Mouse (Mus musculus): Measurements from ENCODE around the gene Itk. TPM values are rescaled to one million over a fixed set of nuclear protein-coding genes. Genes with fewer than 3 reads are reported as not detected.

Itk gene
- polyA plus RNA-seq, 1 experiment from 2014 or later, result 0.30 TPM

GRCm38 (mm10) chr11:46289022-46289421 is 100.3 kb downstream of the Itk start:
- Histone ChIP-seq H3K27me3 (replicated peaks; ENCODE audit: control insufficient read depth, insufficient read depth, low read length) (no peaks in the 10 kb centered on the region), H3K4me2 (ENCODE audit: low read length) (no peak overlapping the region), H3K9ac (ENCODE audit: low read length) (no peak overlapping the region), H3K36me3 (ENCODE audit: control insufficient read depth, insufficient read depth, low read length) (peaks cover 5% of the 10 kb centered on the region; the same call in 1 of the 2 replicates), H3K27ac (ENCODE audit: low read depth) (no peak overlapping the region), H3K4me1 (replicated peaks; ENCODE audit: control insufficient read depth, insufficient read depth, low read length) (no peaks in the 10 kb centered on the region), H3K9me3 (ENCODE audit: control insufficient read depth, low read length) (no peaks in the 10 kb centered on the region), H3K4me3 (ENCODE audit: low read depth, low read length) (no peak overlapping the region)
- ATAC-seq (replicated peaks; ENCODE audit: low FRiP score, low TSS enrichment, low read depth) (no peak), DNase-seq (ENCODE audit: low spot score) (no peak)
- 90% methylated on average over 4 of the region's 4 CpGs for WGBS

GRCm38 (mm10) chr11:46288091-46288490 is 101.2 kb downstream of the Itk start:
- DNase-seq (ENCODE audit: low spot score), result no peak
- WGBS, result 66% methylated on average over 5 of the region's 5 CpGs
- H3K4me3 ChIP-seq (ENCODE audit: low read depth, low read length), result no peak overlapping the region
- no peak overlapping the region for H3K27ac ChIP-seq (ENCODE audit: low read depth)
- ATAC-seq (replicated peaks; ENCODE audit: low FRiP score, low TSS enrichment, low read depth), result no peak
- H3K9ac ChIP-seq (ENCODE audit: low read length), result no peak overlapping the region
- no peaks in the 10 kb centered on the region for H3K4me1 ChIP-seq (replicated peaks; ENCODE audit: control insufficient read depth, insufficient read depth, low read length)
- no peaks in the 10 kb centered on the region for H3K27me3 ChIP-seq (replicated peaks; ENCODE audit: control insufficient read depth, insufficient read depth, low read length)
- peaks cover 5% of the 10 kb centered on the region; the same call in 1 of the 2 replicates for H3K36me3 ChIP-seq (ENCODE audit: control insufficient read depth, insufficient read depth, low read length)
- no peaks in the 10 kb centered on the region for H3K9me3 ChIP-seq (ENCODE audit: control insufficient read depth, low read length)
- no peak overlapping the region for H3K4me2 ChIP-seq (ENCODE audit: low read length)

- ATAC-seq (replicated peaks; ENCODE audit: low FRiP score, low TSS enrichment, low read depth) (no peak), DNase-seq (ENCODE audit: low spot score) (no peak)
- 61% methylated on average over 6 of the region's 6 CpGs for WGBS
- Histone ChIP-seq H3K4me3 (ENCODE audit: low read depth, low read length) (no peak overlapping the region), H3K4me2 (ENCODE audit: low read length) (no peak overlapping the region), H3K9ac (ENCODE audit: low read length) (no peak overlapping the region), H3K9me3 (ENCODE audit: control insufficient read depth, low read length) (no peaks in the 10 kb centered on the region), H3K36me3 (ENCODE audit: control insufficient read depth, insufficient read depth, low read length) (peaks cover 5% of the 10 kb centered on the region; the same call in 1 of the 2 replicates), H3K27ac (ENCODE audit: low read depth) (no peak overlapping the region), H3K27me3 (replicated peaks; ENCODE audit: control insufficient read depth, insufficient read depth, low read length) (no peaks in the 10 kb centered on the region), H3K4me1 (replicated peaks; ENCODE audit: control insufficient read depth, insufficient read depth, low read length) (no peaks in the 10 kb centered on the region)
These were observed 102.5 kb downstream of the Itk start for GRCm38 (mm10) chr11:46286803-46287202.

- Histone ChIP-seq H3K4me1 (replicated peaks; ENCODE audit: control insufficient read depth, insufficient read depth, low read length) (no peaks in the 10 kb centered on the region), H3K27ac (ENCODE audit: low read depth) (no peak overlapping the region), H3K36me3 (ENCODE audit: control insufficient read depth, insufficient read depth, low read length) (no peaks in the 10 kb centered on the region; the same call in 1 of the 2 replicates), H3K4me3 (ENCODE audit: low read depth, low read length) (no peak overlapping the region), H3K9ac (ENCODE audit: low read length) (no peak overlapping the region), H3K4me2 (ENCODE audit: low read length) (no peak overlapping the region), H3K9me3 (ENCODE audit: control insufficient read depth, low read length) (no peaks in the 10 kb centered on the region), H3K27me3 (replicated peaks; ENCODE audit: control insufficient read depth, insufficient read depth, low read length) (no peaks in the 10 kb centered on the region)
- ATAC-seq (replicated peaks; ENCODE audit: low FRiP score, low TSS enrichment, low read depth) (no peak), DNase-seq (ENCODE audit: low spot score) (no peak)
- WGBS, result 88% methylated on average over 6 of the region's 6 CpGs
These were observed 105.5 kb downstream of the Itk start for GRCm38 (mm10) chr11:46283800-46284199.

- 81% methylated on average over 5 of the region's 5 CpGs for WGBS
- Histone ChIP-seq H3K27ac (ENCODE audit: low read depth) (no peak overlapping the region), H3K4me3 (ENCODE audit: low read depth, low read length) (no peak overlapping the region), H3K4me1 (replicated peaks; ENCODE audit: control insufficient read depth, insufficient read depth, low read length) (no peaks in the 10 kb centered on the region), H3K36me3 (ENCODE audit: control insufficient read depth, insufficient read depth, low read length) (no peaks in the 10 kb centered on the region; the same call in 1 of the 2 replicates), H3K9ac (ENCODE audit: low read length) (no peak overlapping the region), H3K27me3 (replicated peaks; ENCODE audit: control insufficient read depth, insufficient read depth, low read length) (no peaks in the 10 kb centered on the region), H3K9me3 (ENCODE audit: control insufficient read depth, low read length) (no peaks in the 10 kb centered on the region), H3K4me2 (ENCODE audit: low read length) (no peak overlapping the region)
- no peak for DNase-seq (ENCODE audit: low spot score)
- no peak for ATAC-seq (replicated peaks; ENCODE audit: low FRiP score, low TSS enrichment, low read depth)
These were observed 106.7 kb downstream of the Itk start for GRCm38 (mm10) chr11:46282612-46283011.

GRCm38 (mm10) chr11:46278709-46279108 is 110.6 kb downstream of the Itk start:
- Histone ChIP-seq H3K9ac (ENCODE audit: low read length) (no peak overlapping the region), H3K27ac (ENCODE audit: low read depth) (no peak overlapping the region), H3K4me3 (ENCODE audit: low read depth, low read length) (no peak overlapping the region), H3K27me3 (replicated peaks; ENCODE audit: control insufficient read depth, insufficient read depth, low read length) (no peaks in the 10 kb centered on the region), H3K9me3 (ENCODE audit: control insufficient read depth, low read length) (no peaks in the 10 kb centered on the region), H3K4me1 (replicated peaks; ENCODE audit: control insufficient read depth, insufficient read depth, low read length) (0 out of 2 replicates have a peak, but pooled peaks cover 2% of the 10 kb centered on the region), H3K36me3 (ENCODE audit: control insufficient read depth, insufficient read depth, low read length) (no peaks in the 10 kb centered on the region), H3K4me2 (ENCODE audit: low read length) (no peak overlapping the region)
- ATAC-seq (replicated peaks; ENCODE audit: low FRiP score, low TSS enrichment, low read depth), result no peak
- 90% methylated on average over 12 of the region's 12 CpGs for WGBS
- no peak for DNase-seq (ENCODE audit: low spot score)

GRCm38 (mm10) chr11:46278140-46278539 is 111.2 kb downstream of the Itk start:
- Histone ChIP-seq H3K4me1 (replicated peaks; ENCODE audit: control insufficient read depth, insufficient read depth, low read length) (0 out of 2 replicates have a peak, but pooled peaks cover 2% of the 10 kb centered on the region), H3K4me2 (ENCODE audit: low read length) (no peak overlapping the region), H3K36me3 (ENCODE audit: control insufficient read depth, insufficient read depth, low read length) (no peaks in the 10 kb centered on the region), H3K4me3 (ENCODE audit: low read depth, low read length) (no peak overlapping the region), H3K9ac (ENCODE audit: low read length) (no peak overlapping the region), H3K9me3 (ENCODE audit: control insufficient read depth, low read length) (no peaks in the 10 kb centered on the region), H3K27me3 (replicated peaks; ENCODE audit: control insufficient read depth, insufficient read depth, low read length) (no peaks in the 10 kb centered on the region), H3K27ac (ENCODE audit: low read depth) (no peak overlapping the region)
- 85% methylated on average over 5 of the region's 5 CpGs for WGBS
- DNase-seq (ENCODE audit: low spot score) (no peak), ATAC-seq (replicated peaks; ENCODE audit: low FRiP score, low TSS enrichment, low read depth) (no peak)

GRCm38 (mm10) chr11:46276778-46277177 is 112.5 kb downstream of the Itk start:
- Histone ChIP-seq H3K4me2 (ENCODE audit: low read length) (no peak overlapping the region), H3K36me3 (ENCODE audit: control insufficient read depth, insufficient read depth, low read length) (no peaks in the 10 kb centered on the region), H3K9me3 (ENCODE audit: control insufficient read depth, low read length) (no peaks in the 10 kb centered on the region), H3K9ac (ENCODE audit: low read length) (no peak overlapping the region), H3K4me3 (ENCODE audit: low read depth, low read length) (no peak overlapping the region), H3K27ac (ENCODE audit: low read depth) (no peak overlapping the region), H3K4me1 (replicated peaks; ENCODE audit: control insufficient read depth, insufficient read depth, low read length) (0 out of 2 replicates have a peak, but pooled peaks cover 2% of the 10 kb centered on the region), H3K27me3 (replicated peaks; ENCODE audit: control insufficient read depth, insufficient read depth, low read length) (no peaks in the 10 kb centered on the region)
- DNase-seq (ENCODE audit: low spot score) (peak; percentile 62), ATAC-seq (replicated peaks; ENCODE audit: low FRiP score, low TSS enrichment, low read depth) (no peak)
- 45% methylated on average over 5 of the region's 5 CpGs for WGBS

GRCm38 (mm10) chr11:46276168-46276567 is 113.1 kb downstream of the Itk start:
- Histone ChIP-seq H3K4me1 (replicated peaks; ENCODE audit: control insufficient read depth, insufficient read depth, low read length) (0 out of 2 replicates have a peak, but pooled peaks cover 2% of the 10 kb centered on the region), H3K27me3 (replicated peaks; ENCODE audit: control insufficient read depth, insufficient read depth, low read length) (no peaks in the 10 kb centered on the region), H3K36me3 (ENCODE audit: control insufficient read depth, insufficient read depth, low read length) (no peaks in the 10 kb centered on the region), H3K9ac (ENCODE audit: low read length) (no peak overlapping the region), H3K27ac (ENCODE audit: low read depth) (no peak overlapping the region), H3K9me3 (ENCODE audit: control insufficient read depth, low read length) (no peaks in the 10 kb centered on the region), H3K4me3 (ENCODE audit: low read depth, low read length) (no peak overlapping the region), H3K4me2 (ENCODE audit: low read length) (no peak overlapping the region)
- WGBS, result 89% methylated on average over 8 of the region's 8 CpGs
- ATAC-seq (replicated peaks; ENCODE audit: low FRiP score, low TSS enrichment, low read depth) (no peak), DNase-seq (ENCODE audit: low spot score) (no peak)

Data from intestine, embryonic 14.5 days (tissue).